Mouse (Mus musculus): ENCODE results near the gene Agrn.
A peak's percentile ranks its signal among the peaks of the same experiment; 100 is the strongest.

Agrn gene

DNA sequence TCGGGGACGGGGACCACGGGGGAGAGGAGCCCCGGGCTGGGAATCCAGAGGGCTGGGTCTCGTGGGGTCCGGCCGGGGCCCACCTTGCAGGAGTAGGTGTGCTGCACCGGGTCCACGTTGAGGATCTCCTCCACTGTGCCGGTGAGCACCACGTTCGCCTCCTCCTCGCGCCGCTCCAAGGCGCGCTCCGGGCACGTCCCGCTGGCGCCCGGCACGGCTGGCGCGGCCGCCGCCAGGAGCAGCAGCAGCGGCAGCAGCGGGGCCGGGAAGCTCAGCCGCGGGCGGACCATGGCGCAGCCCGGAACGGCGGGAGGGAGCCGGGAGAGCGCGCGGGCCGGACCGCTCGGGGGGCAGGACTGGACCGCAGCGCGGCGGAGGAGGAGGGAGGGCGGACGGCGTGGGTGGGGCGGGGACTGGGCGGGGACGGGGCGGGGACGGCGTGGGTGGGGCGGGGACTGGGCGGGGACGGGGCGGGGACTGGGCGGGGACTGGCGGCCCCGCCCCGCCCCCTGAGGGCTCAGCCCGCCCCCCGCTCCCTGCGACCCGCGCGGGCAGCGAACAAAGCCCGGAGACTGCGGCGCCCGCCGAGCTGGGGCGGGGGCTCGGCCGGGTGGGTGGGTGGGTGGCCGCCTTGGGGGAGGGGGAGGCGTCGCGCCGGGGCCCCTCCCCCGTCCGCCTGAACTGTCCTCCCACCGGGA lies at the start of gene Agrn:
Agrn (minus strand) TSS at position 358 of the 698 bp plus-strand sequence.
- peak; percentile 80 to 88 for DNase-seq

- DNase-seq = no peak
Measured at GRCm38 (mm10) chr4:156236651-156237447, 39.6 kb upstream of the Agrn start.

DNA sequence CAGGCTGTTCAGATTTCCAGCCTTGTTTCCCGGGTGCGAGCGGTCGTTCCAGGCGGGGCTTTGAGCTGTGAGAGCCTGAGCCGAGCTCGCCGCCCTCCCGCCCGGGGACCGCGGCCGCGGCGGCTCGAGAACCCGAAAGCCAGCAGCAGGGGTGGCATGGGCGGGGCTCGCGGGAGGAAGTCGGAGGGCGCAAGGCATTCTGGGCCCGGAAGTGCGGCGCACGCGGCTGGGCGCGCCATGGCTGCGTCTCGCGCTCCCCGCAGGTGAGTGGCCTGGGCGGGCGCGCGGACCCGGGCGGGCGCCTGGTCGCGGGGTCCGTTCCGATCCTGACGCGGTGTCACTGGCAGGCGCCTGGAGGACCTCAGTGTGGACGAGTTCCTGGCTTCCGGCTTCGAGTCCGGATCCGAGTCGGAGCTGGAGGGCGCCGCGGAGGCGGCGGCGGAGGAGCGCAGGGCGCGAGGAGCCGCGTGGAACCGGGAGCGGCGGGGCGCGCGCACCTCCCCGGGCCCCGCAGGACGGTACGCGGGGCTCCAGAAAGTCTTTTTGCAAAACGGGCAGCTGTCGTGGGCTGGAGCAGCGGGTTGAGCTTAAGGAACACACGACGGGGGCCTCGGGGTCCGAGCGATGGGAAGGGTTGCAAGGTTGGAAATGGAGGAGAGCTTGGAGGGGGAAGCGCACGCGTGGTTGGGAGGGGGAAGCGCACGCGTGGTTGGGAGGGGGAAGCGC lies 38.7 kb upstream of the Agrn start, which contains the start of gene Noc2l:
Noc2l (plus strand) TSS at position 203 of the 726 bp plus-strand sequence.
- peak; percentile 94 to 96 for DNase-seq

- DNase-seq = peak in 1 of 2 experiments; percentile 53
Measured at GRCm38 (mm10) chr4:156235360-156235770, 38.1 kb upstream of the Agrn start.

GRCm38 (mm10) chr4:156234701-156235213 lies 37.5 kb upstream of the Agrn start, which contains the start of gene Plekhn1:
Gene Plekhn1 (minus strand): TSS chr4:156234857.
- peak; percentile 85 to 91 for DNase-seq

DNA sequence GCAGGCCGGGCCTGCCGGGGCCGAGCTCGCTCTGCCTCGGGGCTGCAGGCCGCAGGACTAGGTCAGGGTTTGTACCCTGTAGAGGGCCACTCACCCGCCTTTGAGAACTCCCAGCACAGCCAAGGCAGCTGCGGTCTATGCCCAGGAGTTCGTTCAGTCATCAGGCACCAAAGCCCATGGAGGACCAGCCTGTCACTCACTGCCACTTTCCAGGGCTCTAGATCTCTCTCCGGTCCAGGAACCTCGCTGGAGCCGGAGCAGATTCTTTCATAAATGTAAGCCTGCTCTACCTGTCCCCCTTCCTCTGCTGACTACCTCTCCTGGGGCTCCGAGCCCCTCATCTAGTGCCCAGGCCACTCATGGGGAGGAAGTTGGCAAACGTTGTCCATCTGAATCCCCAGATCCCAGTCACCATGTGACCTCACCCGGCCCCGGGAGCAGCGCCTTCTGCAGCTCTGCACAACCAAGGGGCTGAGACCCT lies 36.8 kb upstream of the Agrn start:
- DNase-seq = peak; percentile 50 to 66

GRCm38 (mm10) chr4:156228393-156229024 lies 31.2 kb upstream of the Agrn start:
- peak in 1 of 2 experiments; percentile 52 for DNase-seq

DNA sequence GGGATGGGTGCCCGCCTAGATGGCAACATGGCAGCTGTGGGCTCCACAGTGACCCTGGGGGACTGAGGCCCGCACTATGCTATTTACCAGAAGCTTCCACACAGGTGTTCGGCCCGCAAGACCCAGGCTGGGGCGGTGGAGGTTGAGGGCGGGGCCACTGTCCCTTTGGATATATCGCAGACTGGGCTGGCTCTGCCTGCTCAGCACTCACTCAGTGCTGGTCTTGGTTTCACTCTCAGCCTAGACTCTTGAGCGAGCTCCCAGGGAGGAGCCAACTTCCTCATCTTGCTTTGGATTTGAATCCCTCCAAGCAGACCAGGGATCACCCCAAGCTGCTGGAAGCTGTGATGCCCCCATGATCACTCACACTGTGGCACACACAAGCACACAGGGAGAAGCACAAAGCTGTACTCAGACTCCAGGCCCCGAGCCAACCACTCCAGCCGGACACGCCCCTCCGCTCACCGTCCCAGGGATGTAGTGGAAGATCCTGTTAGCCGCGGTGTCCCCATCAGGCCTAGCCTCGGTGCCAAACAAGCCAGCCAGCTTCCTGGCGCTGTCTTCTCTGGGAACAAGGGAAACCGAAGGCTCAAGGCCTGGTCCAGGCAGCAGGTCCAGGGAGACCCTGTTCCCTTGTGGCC lies 30.6 kb upstream of the Agrn start:
- peak in 1 of 2 experiments; percentile 46 for DNase-seq

DNA sequence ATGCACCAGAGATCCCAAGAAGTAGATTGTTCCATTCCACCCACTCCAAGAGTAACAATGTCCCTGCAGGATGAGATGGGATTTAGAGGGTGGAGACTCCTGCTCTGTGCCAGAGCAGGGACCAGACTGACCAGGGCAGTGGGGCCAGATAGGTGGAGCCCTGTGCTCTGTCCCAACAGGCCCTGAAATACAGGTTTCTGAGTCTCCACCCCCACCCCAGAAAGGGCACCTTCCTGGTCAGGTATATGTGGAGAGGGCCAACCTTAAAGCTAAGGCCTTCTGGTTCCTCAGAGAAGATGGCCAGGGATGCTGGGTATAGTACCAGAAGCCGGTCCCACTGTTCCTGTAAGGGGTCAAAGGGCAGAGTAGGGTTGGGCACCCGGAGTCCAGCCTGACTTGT lies 27.0 kb upstream of the Agrn start:
- DNase-seq = no peak

- no peak for DNase-seq
Measured at GRCm38 (mm10) chr4:156219936-156220335, 22.6 kb upstream of the Agrn start.

GRCm38 (mm10) chr4:156217838-156218237 lies 20.6 kb upstream of the Agrn start:
- no peak for DNase-seq

DNA sequence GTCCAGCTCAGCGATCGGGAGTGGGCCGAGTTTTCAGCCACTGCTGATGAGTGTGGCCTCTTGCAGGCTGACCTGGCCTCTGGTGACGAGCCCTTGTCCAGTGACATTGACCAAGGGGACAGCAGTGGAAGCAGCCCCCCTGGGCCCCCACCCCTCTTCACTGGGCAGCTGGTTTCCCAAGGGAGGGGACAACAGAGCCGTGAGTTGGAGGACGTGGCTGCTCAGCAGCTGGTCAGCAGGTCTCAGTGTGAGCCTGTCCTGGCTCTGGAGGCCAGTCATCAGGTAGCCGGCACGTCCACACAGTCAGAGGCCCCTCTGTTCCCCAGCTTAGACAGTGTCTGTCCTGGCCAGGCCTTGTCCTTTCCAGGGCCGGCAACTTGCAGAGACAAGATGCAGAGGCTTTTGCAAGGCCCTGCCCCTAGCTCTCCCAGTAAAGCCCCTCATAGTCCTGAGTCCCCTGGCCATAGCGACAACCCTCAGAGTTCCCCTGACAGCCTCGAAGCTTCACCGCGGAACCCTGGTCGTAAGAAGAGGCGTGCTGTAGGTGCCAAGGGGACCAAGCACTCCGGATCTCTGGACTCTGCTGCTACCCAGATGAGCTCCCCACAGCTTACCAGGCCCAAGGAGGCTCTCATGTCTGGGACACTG lies 19.9 kb upstream of the Agrn start:
- DNase-seq = no peak

DNA sequence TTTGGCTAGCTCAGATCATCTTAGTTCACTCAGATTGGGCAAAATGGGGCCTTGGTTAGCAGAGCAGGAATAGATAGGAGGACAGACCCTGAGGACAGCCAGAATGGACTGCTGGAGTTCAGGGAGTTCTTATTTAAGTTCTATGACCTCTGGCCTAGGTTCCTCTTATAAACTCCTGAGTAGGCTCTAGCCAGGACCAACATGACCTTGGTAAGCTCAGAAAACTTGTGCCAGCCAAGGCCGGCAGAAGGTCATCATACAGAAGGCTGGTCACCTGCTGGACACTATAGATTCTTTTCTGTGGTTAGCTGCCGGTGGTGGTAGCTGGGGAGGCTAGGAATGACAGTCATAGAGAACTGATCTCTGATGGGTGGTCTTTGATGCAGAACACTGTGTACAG lies 18.9 kb upstream of the Agrn start:
- no peak for DNase-seq

GRCm38 (mm10) chr4:156215649-156216048 lies 18.4 kb upstream of the Agrn start, which contains the start of gene Perm1:
Gene Perm1 (plus strand): TSS chr4:156215868.
- no peak for DNase-seq

DNA sequence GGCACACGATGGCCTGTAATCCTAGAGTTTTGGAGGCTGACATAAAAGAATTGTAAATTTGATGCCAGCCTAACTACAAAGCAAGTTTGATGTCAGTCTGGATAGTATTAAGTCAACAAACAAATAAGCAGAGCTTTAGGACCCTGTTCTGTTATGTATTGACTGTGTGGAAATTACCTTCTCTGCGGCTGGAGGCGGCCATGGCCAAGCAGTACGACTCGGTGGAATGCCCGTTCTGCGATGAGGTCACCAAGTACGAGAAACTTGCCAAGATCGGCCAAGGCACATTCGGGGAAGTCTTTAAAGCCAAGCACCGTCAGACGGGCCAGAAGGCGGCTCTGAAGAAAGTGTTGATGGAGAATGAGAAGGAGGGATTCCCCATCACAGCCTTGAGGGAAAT lies 15.8 kb upstream of the Agrn start:
- DNase-seq = no peak

DNA sequence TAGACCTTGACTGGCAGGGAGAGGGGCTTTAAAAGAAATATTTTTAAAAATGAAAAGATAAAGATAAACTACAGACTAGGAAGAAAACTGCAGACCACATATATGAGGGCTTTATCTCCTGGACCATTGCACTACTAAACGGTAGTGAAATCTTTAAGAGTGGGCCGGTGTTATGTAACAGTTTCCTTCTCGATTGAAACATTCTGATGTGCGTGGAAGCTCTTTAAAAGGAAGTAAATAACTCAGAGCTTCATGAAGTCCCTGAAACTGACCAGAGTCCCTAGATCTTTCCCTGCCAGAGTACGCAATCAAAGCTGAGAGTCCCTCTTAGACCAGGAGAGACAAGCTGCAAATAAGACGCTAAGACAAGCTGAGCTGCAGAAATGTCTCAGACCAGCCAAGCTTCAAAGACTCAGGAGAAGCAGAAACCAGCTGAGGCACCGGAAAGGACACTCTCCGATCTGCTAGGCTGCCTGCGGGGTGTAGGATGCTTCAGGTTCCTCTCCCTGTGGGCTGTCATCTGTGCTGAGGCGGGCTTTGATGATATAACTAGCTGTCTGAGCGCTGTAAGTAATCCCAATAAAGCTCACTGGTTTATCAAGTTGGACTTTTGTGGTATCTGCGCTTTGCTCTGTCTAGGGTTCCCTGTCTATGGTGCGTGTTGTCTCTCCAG lies 12.8 kb upstream of the Agrn start:
- no peak for DNase-seq

- DNase-seq = no peak
Measured at GRCm38 (mm10) chr4:156208872-156209271, 11.6 kb upstream of the Agrn start.

- peak; percentile 59 to 70 for DNase-seq
Measured at GRCm38 (mm10) chr4:156203413-156204131, 6.3 kb upstream of the Agrn start.

- peak; percentile 82 to 88 for DNase-seq
Measured at GRCm38 (mm10) chr4:156203001-156203412, 5.7 kb upstream of the Agrn start, which contains the start of gene AW011738. Gene AW011738 (plus strand): TSS chr4:156203304.

DNA sequence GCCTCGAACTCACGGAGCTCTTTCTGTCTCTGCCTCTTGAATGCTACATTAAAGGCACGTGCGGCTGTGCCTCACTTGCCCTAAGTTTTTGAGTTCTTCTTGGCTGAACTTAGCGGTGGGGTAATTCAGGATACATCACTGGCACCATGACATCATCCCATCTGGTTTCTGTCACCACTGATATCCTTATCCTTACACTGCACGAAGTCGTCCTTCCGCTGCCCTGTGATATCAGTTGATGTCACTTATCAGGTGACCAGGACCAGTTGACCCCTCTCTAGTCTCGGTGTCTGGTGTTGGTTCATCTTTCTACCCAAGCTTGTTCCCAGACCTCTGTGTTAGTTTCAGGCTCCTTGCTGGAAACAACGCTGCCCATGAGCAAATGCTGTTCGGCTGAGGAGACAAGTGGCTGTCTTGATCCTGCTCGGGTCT lies 5.2 kb upstream of the Agrn start:
- DNase-seq = no peak

All from kidney, postnatal 4 days (tissue).